Mouse (Mus musculus) spleen, postnatal 14 days (tissue): Measurements from ENCODE around the gene Pianp.

ENCODE experiments used
- DNase-seq, 2 experiments: peaks; one replicate each; pipeline ENCODE4 v3.0.0; 2021 to 2022; ENCODE audit warnings: low spot score in 2 of 2

The Pianp gene

DNA sequence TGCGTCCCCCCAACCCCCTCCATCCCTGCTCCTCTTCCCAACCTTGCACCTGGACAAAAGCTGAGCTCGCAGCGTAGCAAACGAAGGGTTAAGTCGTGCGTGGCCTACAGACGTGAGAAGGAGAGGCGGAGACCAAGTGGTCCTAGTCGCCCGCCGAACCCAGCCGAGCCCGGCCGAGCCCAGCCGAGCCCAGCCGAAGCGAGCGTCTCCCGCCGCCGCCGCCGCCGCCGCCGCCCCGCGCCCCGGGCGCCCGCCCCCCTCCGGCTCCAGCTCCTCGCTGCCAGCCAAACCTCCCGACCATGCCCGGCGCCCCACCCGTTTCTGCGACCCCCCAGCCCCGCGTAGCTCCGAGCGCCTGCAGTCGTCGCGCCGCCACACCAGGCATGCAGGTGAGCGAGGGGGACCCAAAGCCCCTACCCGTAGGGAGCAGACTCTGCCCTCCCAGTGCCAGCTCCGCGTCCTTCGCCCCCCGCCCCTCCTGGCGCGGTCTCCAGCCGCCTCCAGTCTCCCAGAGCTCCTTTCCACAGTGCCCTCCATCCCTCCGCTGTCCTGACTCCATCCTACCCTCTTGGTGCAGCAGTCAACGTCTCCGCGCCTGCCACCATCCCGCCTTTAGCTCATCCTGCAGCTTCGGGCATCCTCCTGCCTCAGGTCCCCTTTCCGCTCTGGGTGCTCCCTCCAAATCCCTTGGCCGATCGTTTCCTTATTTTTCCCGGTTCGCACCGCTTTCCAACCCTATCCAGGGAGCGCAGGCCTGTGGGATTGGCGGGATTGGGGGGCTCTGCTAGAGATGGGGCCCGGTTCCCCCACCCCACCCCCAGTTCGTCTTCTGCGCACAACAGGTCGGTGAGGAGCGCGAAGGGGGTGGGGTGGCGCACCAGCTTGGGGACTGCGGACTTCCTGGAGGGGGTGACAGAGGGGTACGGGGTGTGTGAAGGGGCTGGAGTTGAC lies at the start of gene Pianp:
TSS of gene Pianp (plus strand) at position 144 of the 951 bp plus-strand sequence.
- peak; percentile 50 to 69 for DNase-seq

GRCm38 (mm10) chr6:124953991-124954715 lies 42.3 kb upstream of the Pianp start:
- no peak for DNase-seq

- DNase-seq: no peak
Measured at GRCm38 (mm10) chr6:124955212-124955611, 41.3 kb upstream of the Pianp start.

DNA sequence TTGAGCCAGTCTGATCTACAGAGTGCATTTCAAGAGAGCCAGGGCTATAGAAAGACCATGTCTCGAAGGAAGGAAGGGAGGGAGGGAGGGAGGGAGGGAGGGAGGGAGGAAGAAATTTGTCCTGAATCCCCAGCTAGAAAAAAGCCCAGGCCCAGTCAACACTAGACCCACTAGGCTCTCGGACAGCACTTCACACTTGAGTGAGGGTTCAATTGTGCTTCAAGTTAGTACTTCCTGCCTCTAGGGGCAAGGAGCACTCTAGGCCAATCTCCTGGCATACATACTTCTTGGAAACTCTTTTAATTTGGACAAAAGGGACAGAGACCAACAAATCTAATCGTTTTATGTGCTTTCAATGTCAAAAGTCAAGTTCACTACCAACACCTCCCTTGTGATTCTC lies 38.4 kb upstream of the Pianp start:
- DNase-seq: no peak

GRCm38 (mm10) chr6:124959960-124960359 lies 36.5 kb upstream of the Pianp start:
- no peak for DNase-seq

DNA sequence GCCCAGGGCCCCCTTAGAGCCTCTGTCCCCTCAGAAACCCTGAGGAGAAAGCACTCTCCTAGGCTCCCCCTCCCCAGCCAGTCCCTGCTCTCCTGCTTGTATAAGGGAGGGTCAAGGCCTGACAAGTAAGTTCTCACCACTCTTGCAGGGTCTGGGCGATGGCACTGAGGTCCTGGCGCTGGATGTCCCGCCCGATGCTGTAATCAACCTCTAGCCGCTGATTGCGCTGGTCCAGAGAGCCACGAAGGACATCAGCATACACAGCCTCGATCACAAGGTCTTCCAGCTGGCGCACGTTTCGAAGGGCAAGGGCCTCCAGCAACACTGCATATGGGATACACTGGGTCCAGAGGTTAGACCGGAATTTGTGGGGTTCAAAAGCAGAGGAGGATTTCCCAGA lies 35.5 kb upstream of the Pianp start:
- DNase-seq: no peak

DNA sequence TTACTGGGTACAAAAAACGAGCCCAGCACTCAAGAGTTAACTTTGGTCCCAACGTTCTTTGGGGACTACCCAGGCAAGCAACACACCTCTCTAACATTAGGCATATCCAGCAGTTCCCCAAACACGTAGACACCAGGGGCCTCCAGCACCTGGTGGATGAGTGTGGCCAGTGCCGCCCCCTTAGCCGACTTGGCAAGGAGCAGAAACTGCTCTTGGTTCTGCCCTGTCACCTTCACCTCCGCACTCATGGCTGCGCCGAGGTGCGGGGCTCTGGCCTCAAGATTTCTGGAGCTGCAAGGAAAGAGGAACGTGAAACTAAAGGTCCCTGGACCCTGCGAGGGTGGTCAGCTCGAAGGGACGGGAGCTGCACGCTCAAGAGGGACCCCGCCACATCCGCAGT lies 31.9 kb upstream of the Pianp start:
- no peak for DNase-seq

DNA sequence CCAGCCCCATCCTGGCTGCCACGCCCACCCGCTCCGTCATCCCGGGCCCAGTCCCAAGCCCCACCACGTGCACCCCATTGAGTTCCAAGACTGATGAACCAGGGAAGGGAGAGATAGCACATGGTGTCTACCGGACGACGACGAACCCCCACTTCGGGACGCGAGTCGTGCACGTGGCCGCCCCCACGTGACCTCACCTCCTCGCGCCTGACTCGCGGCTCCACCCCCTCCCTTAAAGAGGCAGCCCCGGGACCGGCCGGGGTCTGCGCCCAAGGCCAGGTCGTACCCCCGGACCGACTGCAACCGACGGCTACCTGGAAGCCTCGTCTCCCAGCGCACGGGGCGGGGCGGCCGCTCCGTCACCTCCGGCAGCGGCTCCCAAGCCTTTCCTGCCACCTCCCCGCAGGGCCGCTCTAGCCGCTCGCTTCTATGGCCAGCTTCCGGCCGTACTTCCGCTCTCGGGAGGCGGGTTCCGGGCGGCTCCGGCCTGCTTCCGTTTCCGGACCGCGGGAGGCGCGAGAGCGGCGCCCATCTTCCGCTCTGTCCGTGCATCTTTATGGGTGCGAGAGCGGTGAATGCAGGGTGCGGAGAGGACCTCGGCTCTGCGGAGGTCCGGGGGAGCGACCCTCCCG lies 31.3 kb upstream of the Pianp start, which contains the start of gene Cops7a:
TSS of gene Cops7a (minus strand) at position 451 of the 632 bp plus-strand sequence.
- DNase-seq: peak; percentile 92 to 97

DNA sequence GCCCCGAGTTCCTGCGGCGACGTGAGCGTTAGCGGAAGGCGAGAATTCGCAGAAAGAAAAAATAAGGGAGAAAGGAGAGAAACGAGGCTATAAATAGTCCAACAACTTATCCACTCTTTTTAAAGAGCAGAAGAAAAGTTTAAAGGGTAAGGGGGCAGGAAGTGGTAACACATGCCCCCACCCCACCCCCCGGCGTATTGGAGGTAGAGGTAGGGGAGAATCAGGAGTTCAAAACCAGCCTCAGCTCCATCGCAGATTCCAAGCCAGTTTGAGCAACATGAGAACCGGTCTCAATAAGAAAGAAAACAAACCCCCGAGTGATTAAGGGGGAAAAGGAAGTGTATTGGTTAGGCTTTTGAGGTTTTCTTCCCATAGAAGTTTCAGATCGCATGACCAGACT lies 30.7 kb upstream of the Pianp start:
- no peak for DNase-seq

DNA sequence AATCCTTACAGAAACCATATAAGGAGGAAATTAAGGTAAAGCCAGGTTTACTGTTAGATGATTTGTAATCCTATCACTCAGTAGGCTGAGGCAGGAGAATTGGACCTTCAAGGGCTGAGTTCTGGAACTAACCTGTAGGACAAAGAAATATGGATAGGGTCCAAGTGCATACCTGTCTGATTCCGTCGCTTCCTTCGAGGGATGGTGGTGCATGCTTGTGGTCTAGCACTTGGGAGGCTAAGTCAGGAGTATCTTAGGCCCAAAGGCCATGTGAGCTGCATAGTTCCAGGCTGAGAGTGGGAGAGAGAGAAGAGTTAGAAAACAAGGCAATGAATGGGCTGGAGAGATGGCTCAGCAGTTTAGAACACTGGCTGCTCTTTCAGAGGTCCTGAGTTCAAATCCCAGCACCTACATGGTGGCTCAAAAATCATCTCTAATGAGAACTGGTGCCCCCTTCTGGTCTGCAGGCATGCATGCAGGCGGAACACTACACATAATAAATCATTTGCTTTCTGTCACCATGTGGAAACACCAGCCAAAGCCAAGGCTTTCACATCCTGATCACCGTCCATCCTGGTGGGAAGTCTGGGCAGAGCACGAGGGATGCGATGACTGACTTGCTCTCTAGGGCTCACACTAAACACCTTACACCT lies 29.9 kb upstream of the Pianp start:
- DNase-seq: peak in 1 of 2 experiments; percentile 8

DNA sequence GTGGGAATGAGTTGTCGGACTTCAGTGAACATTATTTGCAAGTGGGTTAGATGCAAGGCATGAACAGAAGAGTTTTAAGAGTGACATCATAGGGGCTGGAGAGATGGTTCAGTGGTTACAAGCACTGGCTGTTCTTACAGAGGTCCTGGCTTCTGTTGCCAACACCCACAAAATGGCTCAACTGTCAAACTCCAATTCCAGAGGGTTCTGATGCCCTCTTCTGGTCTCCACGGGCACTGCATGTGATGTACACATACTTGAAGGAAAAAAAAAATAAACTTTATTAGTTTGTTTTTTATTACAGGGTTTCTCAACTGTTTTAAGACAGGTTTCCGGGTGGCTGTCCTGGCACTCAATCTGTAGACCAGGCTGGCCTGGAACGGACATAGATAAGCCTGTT lies 28.7 kb upstream of the Pianp start:
- peak in 1 of 2 experiments; percentile 55 for DNase-seq

DNA sequence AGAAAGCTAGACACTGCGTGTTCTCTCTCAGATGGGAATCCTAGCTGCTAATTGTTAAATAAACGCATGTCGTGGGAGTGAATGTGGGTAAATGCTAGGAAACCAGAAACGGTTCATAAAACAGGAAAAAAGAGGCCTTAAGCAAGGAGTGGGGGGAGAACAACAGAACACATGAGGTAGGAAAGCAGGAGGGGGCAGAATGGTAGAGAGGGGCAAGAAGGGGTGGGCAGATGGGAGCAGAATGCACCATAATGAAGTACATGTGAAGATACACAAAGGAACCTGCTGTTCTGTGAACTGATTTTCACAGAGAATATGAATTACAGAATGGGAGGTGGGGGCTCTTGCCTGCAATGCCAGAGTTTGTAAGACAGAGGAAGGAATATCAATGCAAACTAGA lies 4.3 kb upstream of the Pianp start:
- no peak for DNase-seq

GRCm38 (mm10) chr6:124993365-124993764 lies 3.1 kb upstream of the Pianp start:
- DNase-seq: no peak

DNA sequence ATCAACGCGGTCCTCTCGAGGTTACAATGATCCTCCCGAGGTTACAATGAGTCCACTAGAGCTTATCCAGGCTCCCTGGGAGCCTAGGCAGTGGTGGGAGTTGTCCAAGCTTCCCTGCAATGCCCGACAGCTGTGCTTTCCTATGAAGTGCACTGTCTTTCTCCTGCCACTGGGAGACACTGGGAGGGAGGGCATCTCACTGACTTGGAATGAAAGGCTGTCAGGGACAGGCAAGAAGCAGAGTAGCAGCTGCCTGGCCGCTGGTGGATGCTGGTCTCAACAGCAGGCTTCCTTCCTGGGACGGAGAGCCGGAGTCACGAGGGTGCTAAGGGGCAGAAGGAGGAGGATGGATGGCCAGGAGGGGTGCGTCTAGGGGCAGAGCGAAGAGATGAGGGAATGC lies 2.6 kb upstream of the Pianp start:
- DNase-seq: no peak

DNA sequence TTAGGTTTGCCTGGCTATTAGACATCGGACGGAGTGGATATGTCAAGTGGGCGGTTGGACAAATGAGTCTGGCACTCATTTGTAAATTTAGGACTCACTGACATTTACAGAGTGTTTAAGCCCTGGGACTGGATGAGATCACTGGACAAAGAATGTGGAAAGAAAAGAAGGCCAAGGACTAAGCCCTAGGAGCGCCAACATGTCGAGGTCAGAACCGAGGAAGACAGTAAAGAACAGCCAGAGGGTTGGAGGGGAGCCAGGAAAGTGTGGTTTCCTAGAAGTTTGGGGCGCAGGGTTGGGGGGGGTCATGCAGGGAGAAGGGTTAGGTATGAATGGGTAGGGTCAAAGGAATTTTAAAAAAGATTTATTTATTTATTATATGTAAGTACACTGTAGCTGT lies 1.2 kb upstream of the Pianp start:
- no peak for DNase-seq

DNA sequence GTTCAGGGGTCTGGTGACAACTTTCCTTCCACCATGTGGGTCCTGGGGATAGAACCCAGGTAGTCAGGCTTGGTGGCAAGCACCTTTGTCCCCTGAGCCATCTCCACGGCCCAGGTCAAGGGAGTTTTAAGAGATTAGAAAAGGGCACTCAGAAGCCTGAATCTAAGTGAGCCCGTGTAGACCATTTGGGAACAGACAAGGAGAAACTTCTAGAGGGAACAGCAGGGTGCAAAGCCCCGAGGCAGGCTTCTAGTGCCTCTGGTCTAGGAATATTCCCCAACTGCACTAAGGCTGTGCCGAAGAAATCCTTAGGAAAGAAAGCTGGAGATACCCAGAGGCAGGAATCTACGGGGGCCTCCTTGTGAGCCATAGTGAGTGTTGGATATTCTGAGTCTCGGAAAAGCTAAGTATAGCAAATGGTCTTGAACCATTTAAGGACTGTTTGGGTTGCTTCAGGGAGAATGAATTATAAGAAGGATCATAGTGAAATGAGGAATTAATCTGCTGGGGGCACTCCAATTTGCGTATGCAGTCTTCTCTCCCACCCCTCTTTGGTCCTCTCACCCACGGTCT lies 577 bp upstream of the Pianp start:
- DNase-seq: no peak

DNA sequence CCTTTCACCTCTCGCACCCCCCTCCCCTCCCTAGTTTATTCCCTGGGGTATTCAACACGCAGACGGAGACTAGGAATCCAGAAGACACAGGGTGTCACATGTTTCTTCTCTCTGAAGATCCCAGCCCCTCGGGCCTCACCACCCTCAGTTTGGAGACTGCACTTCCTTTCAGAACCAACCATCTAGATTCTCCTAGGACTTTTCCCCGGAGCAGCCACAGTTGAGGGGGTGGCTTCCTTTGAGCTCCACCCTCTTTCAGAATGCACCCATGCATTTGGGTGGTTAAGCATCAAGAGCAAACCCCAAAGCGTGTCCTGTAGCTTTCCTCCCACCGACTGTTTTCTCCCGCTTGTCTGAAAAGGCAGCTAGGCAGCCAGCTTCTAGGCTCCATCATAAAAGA lies 1.6 kb downstream of the Pianp start:
- no peak for DNase-seq

- DNase-seq: no peak
Measured at GRCm38 (mm10) chr6:124999091-124999490, 2.6 kb downstream of the Pianp start.

DNA sequence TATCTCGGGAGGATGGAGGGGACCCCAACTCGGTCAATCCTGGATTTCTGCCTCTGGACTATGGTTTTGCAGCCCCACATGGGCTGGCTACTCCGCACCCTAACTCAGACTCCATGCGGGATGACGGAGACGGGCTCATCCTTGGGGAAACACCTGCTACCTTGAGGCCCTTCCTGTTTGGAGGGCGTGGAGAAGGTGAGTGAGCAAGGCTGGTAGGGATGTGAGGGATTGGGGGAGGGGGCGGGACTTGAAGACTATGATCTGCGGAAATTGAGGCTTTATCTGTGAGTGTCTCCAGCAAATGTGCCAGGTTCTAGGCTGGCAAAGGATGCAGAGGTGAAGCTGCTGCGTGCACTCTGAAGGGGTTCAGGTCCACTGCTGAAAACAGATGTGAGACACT lies 3.1 kb downstream of the Pianp start:
- DNase-seq: no peak

- no peak for DNase-seq
Measured at GRCm38 (mm10) chr6:125003706-125004105, 7.2 kb downstream of the Pianp start.

DNA sequence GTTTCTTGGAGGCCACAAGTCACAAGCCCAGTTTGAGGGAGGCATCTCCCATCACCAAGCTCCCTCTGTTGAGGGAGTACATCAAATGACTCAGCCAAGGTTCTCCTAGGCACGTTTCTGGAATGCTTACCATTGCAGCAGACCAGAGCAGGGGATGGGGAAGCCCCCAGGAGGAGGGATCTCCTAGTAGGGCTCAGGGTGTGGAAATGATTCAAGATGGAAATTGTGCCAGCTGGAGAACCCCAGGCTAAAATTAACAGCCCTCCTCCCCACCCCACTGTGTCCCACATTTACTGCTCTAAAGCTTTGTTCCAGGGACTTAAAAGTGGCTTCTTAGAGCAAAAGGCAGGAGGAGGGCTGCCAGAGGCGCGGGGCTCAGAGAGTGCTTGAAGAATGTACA lies 8.6 kb downstream of the Pianp start:
- no peak for DNase-seq
